Mouse (Mus musculus): ENCODE measurements around the gene Rps25. TPM values are rescaled to one million over a fixed set of nuclear protein-coding genes. Genes with fewer than 3 reads are reported as not detected.
"Not testable (repeated sequence)": the region's sequence is repeated elsewhere in the genome, so short reads cannot be mapped to it uniquely, and the experiment has no call there.

The Rps25 gene
- polyA plus RNA-seq, 1 experiment from 2014 or later: 1,444 TPM

GRCm38 (mm10) chr9:44417156-44417891 is 10.4 kb downstream of the Rps25 start:
- peak; percentile 78 for ATAC-seq (ENCODE audit: low FRiP score, low TSS enrichment)
- peak overlapping the region; percentile 87 for H3K4me3 ChIP-seq (ENCODE audit: low read length)
- WGBS: 6% methylated on average over 26 of the region's 26 CpGs
- peaks cover 13% of the 10 kb centered on the region; the same call in 1 of the 2 replicates for H3K36me3 ChIP-seq (ENCODE audit: insufficient read depth, low read length)
- H3K27ac ChIP-seq (ENCODE audit: low read length): peak overlapping the region; percentile 63
- peaks cover 6% of the 10 kb centered on the region for H3K4me1 ChIP-seq (ENCODE audit: insufficient read depth, low read length)
- H3K4me2 ChIP-seq (replicated peaks; ENCODE audit: low read depth, low read length): peak overlapping the region; percentile 87
- no peaks in the 10 kb centered on the region for H3K9me3 ChIP-seq (ENCODE audit: low read length)
- peak overlapping the region; percentile 86 for H3K9ac ChIP-seq (replicated peaks; ENCODE audit: low read length)
- H3K27me3 ChIP-seq (ENCODE audit: insufficient read depth, low read length): no peaks in the 10 kb centered on the region

- Histone ChIP-seq H3K4me2 (replicated peaks; ENCODE audit: low read depth, low read length) (peak overlapping the region; percentile 87), H3K4me1 (ENCODE audit: insufficient read depth, low read length) (peaks cover 6% of the 10 kb centered on the region), H3K36me3 (ENCODE audit: insufficient read depth, low read length) (peaks cover 10% of the 10 kb centered on the region; the same call in 1 of the 2 replicates), H3K27me3 (ENCODE audit: insufficient read depth, low read length) (no peaks in the 10 kb centered on the region), H3K9ac (replicated peaks; ENCODE audit: low read length) (peak overlapping the region; percentile 86), H3K9me3 (ENCODE audit: low read length) (no peaks in the 10 kb centered on the region), H3K27ac (ENCODE audit: low read length) (peak overlapping the region; percentile 79), H3K4me3 (ENCODE audit: low read length) (peak overlapping the region; percentile 87)
- WGBS: under 1% methylated on average over 38 of the region's 38 CpGs
- ATAC-seq (ENCODE audit: low FRiP score, low TSS enrichment): peak; percentile 95
Observed at GRCm38 (mm10) chr9:44417892-44418363, 11.0 kb downstream of the Rps25 start.

- H3K4me1 ChIP-seq (ENCODE audit: insufficient read depth, low read length): peaks cover 6% of the 10 kb centered on the region
- no peaks in the 10 kb centered on the region for H3K27me3 ChIP-seq (ENCODE audit: insufficient read depth, low read length)
- ATAC-seq (ENCODE audit: low FRiP score, low TSS enrichment): no peak
- H3K36me3 ChIP-seq (ENCODE audit: insufficient read depth, low read length): peaks cover 10% of the 10 kb centered on the region; the same call in 1 of the 2 replicates
- H3K4me3 ChIP-seq (ENCODE audit: low read length): peak within 1 kb of the TSS; percentile 87
- H3K9me3 ChIP-seq (ENCODE audit: low read length): no peaks in the 10 kb centered on the region
- H3K4me2 ChIP-seq (replicated peaks; ENCODE audit: low read depth, low read length): peak within 1 kb of the TSS; percentile 87
- H3K9ac ChIP-seq (replicated peaks; ENCODE audit: low read length): peak within 1 kb of the TSS; percentile 86
- peak within 1 kb of the TSS; percentile 79 for H3K27ac ChIP-seq (ENCODE audit: low read length)
- WGBS: 73% methylated on average over 14 of the region's 14 CpGs
Observed at GRCm38 (mm10) chr9:44418519-44419385, 11.8 kb downstream of the Rps25 start, which contains the start of gene Ccdc84. Gene Ccdc84 (minus strand): TSS chr9:44418569.

GRCm38 (mm10) chr9:44419730-44420129 is 12.8 kb downstream of the Rps25 start:
- not testable (repeated sequence) for H3K9me3 ChIP-seq (ENCODE audit: low read length); H3K36me3 ChIP-seq (ENCODE audit: insufficient read depth, low read length); H3K4me3 ChIP-seq (ENCODE audit: low read length); H3K4me2 ChIP-seq (replicated peaks; ENCODE audit: low read depth, low read length); ATAC-seq (ENCODE audit: low FRiP score, low TSS enrichment); H3K27ac ChIP-seq (ENCODE audit: low read length); H3K27me3 ChIP-seq (ENCODE audit: insufficient read depth, low read length); H3K4me1 ChIP-seq (ENCODE audit: insufficient read depth, low read length); H3K9ac ChIP-seq (replicated peaks; ENCODE audit: low read length)
- 95% methylated on average over 9 of the region's 9 CpGs for WGBS

- no peaks in the 10 kb centered on the region for H3K9me3 ChIP-seq (ENCODE audit: low read length)
- H3K4me3 ChIP-seq (ENCODE audit: low read length): no peak overlapping the region
- H3K9ac ChIP-seq (replicated peaks; ENCODE audit: low read length): no peak overlapping the region
- WGBS: 67% methylated on average over 5 of the region's 5 CpGs
- H3K27ac ChIP-seq (ENCODE audit: low read length): no peak overlapping the region
- no peak overlapping the region for H3K4me2 ChIP-seq (replicated peaks; ENCODE audit: low read depth, low read length)
- H3K4me1 ChIP-seq (ENCODE audit: insufficient read depth, low read length): peaks cover 6% of the 10 kb centered on the region
- no peaks in the 10 kb centered on the region for H3K27me3 ChIP-seq (ENCODE audit: insufficient read depth, low read length)
- ATAC-seq (ENCODE audit: low FRiP score, low TSS enrichment): no peak
- H3K36me3 ChIP-seq (ENCODE audit: insufficient read depth, low read length): 0 out of 2 replicates have a peak, but pooled peaks cover 8% of the 10 kb centered on the region
Observed at GRCm38 (mm10) chr9:44420280-44420898, 13.4 kb downstream of the Rps25 start.

- Histone ChIP-seq H3K27ac (ENCODE audit: low read length) (no peak overlapping the region), H3K4me1 (ENCODE audit: insufficient read depth, low read length) (no peaks in the 10 kb centered on the region), H3K9ac (replicated peaks; ENCODE audit: low read length) (no peak overlapping the region), H3K27me3 (ENCODE audit: insufficient read depth, low read length) (no peaks in the 10 kb centered on the region), H3K36me3 (ENCODE audit: insufficient read depth, low read length) (no peaks in the 10 kb centered on the region), H3K4me2 (replicated peaks; ENCODE audit: low read depth, low read length) (no peak overlapping the region), H3K4me3 (ENCODE audit: low read length) (no peak overlapping the region), H3K9me3 (ENCODE audit: low read length) (no peaks in the 10 kb centered on the region)
- 83% methylated on average over 4 of the region's 4 CpGs for WGBS
- ATAC-seq (ENCODE audit: low FRiP score, low TSS enrichment): no peak
Observed at GRCm38 (mm10) chr9:44423576-44423975, 16.6 kb downstream of the Rps25 start.

GRCm38 (mm10) chr9:44432577-44433185 is 25.7 kb downstream of the Rps25 start:
- H3K4me3 ChIP-seq (ENCODE audit: low read length): no peak overlapping the region
- H3K9ac ChIP-seq (replicated peaks; ENCODE audit: low read length): no peak overlapping the region
- no peak overlapping the region for H3K4me2 ChIP-seq (replicated peaks; ENCODE audit: low read depth, low read length)
- no peaks in the 10 kb centered on the region for H3K36me3 ChIP-seq (ENCODE audit: insufficient read depth, low read length)
- no peaks in the 10 kb centered on the region for H3K9me3 ChIP-seq (ENCODE audit: low read length)
- no peak for ATAC-seq (ENCODE audit: low FRiP score, low TSS enrichment)
- H3K4me1 ChIP-seq (ENCODE audit: insufficient read depth, low read length): no peaks in the 10 kb centered on the region
- no peak overlapping the region for H3K27ac ChIP-seq (ENCODE audit: low read length)
- H3K27me3 ChIP-seq (ENCODE audit: insufficient read depth, low read length): no peaks in the 10 kb centered on the region
- WGBS: 43% methylated on average over 5 of the region's 5 CpGs

- Histone ChIP-seq H3K4me1 (ENCODE audit: insufficient read depth, low read length) (no peaks in the 10 kb centered on the region), H3K9me3 (ENCODE audit: low read length) (no peaks in the 10 kb centered on the region), H3K27ac (ENCODE audit: low read length) (no peak overlapping the region), H3K27me3 (ENCODE audit: insufficient read depth, low read length) (no peaks in the 10 kb centered on the region), H3K4me3 (ENCODE audit: low read length) (no peak overlapping the region), H3K4me2 (replicated peaks; ENCODE audit: low read depth, low read length) (no peak overlapping the region), H3K36me3 (ENCODE audit: insufficient read depth, low read length) (no peaks in the 10 kb centered on the region), H3K9ac (replicated peaks; ENCODE audit: low read length) (peak overlapping the region; percentile 16; the same call in 1 of the 2 replicates)
- WGBS: 73% methylated on average over 6 of the region's 6 CpGs
- ATAC-seq (ENCODE audit: low FRiP score, low TSS enrichment): no peak
Observed at GRCm38 (mm10) chr9:44435747-44436146, 28.8 kb downstream of the Rps25 start.

GRCm38 (mm10) chr9:44440961-44441360 is 34.0 kb downstream of the Rps25 start, which contains the start of gene Foxr1:
Gene Foxr1 (minus strand): TSS chr9:44441136.
- no peak for ATAC-seq (ENCODE audit: low FRiP score, low TSS enrichment)
- no peaks in the 10 kb centered on the region for H3K4me1 ChIP-seq (ENCODE audit: insufficient read depth, low read length)
- no peak within 1 kb of the TSS for H3K27ac ChIP-seq (ENCODE audit: low read length)
- H3K4me3 ChIP-seq (ENCODE audit: low read length): no peak within 1 kb of the TSS
- no peaks in the 10 kb centered on the region for H3K27me3 ChIP-seq (ENCODE audit: insufficient read depth, low read length)
- no peak within 1 kb of the TSS for H3K4me2 ChIP-seq (replicated peaks; ENCODE audit: low read depth, low read length)
- no peaks in the 10 kb centered on the region for H3K9me3 ChIP-seq (ENCODE audit: low read length)
- 76% methylated on average over 19 of the region's 19 CpGs for WGBS
- H3K36me3 ChIP-seq (ENCODE audit: insufficient read depth, low read length): no peaks in the 10 kb centered on the region
- H3K9ac ChIP-seq (replicated peaks; ENCODE audit: low read length): no peak within 1 kb of the TSS
